20 mouse cellular contexts compared by ENCODE assay signal in the genomic region with DNA sequence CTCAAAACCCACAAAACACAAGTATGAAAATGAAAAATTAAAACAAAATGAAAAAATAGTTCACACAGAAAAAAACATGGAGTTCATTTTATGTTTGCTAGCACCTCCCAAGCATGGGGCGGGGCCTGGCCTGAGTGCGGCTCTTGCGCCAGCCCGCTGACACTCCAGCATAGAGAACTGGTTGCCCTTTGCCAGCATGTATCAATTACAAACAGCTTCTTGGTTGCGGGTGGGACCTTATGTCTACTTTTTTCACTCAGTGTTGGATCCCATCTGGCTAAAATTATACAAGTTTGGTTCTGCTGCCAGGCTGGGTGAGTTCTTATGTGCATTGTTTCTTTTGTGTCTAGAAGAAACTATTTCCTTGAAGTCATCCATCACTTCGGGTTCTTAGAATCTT. TPM values are rescaled to one million over a fixed set of nuclear protein-coding genes. Genes with fewer than 3 reads are reported as not detected.
A peak's percentile ranks its signal among the peaks of the same experiment; 100 is the strongest.
DNase-seq lines count a peak whose midpoint lies in the region; ATAC-seq and TF ChIP-seq lines count a peak whose summit lies in the region.
"Had no signal": no experiment of that assay in that cellular context is flagged by ENCODE, and none has a peak within 500 bp of the region (broad histone marks: within the 10 kb centered on the region; RNA-seq: fewer than 3 reads in every experiment).

No protein-coding gene starts in this region.

- no peak for TF ChIP-seq POLR2A in embryonic fibroblast, embryonic 13.5 days (IDR thresholded peaks at IDR 0.05; ENCODE audit: low read depth, low read length)

- peak overlapping the region; percentile 1; the same call in 1 of the 2 replicates for H3K27ac ChIP-seq in embryonic fibroblast, embryonic 13.5 days (ENCODE audit: insufficient read depth, low read length)
- no peak overlapping the region for H3K27ac ChIP-seq in midbrain, embryonic 13.5 days
- H3K27ac ChIP-seq: hindbrain, embryonic 10.5 days; limb, embryonic 10.5 days; lung, embryonic 15.5 days; midbrain, embryonic 10.5 days had no signal

- H3K27me3 ChIP-seq in midbrain, embryonic 13.5 days, result no peaks in the 10 kb centered on the region
- H3K27me3 ChIP-seq: lung, embryonic 15.5 days had no signal

- no peak overlapping the region for H3K9ac ChIP-seq in midbrain, embryonic 13.5 days (replicated peaks)
- H3K9ac ChIP-seq: lung, embryonic 15.5 days had no signal

- H3K36me3 ChIP-seq in midbrain, embryonic 13.5 days, result peaks cover 14% of the 10 kb centered on the region

- H3K9me3 ChIP-seq in midbrain, embryonic 13.5 days, result peaks cover 3% of the 10 kb centered on the region; the same call in 1 of the 2 replicates
- H3K9me3 ChIP-seq: hindbrain, embryonic 10.5 days; limb, embryonic 10.5 days; lung, embryonic 15.5 days; midbrain, embryonic 10.5 days had no signal

- no peak for TF ChIP-seq CTCF in embryonic fibroblast, embryonic 13.5 days (IDR thresholded peaks at IDR 0.05; ENCODE audit: borderline replicate concordance, insufficient read depth, low read length)

- no peaks in the 10 kb centered on the region; the same call in 1 of the 2 replicates for H3K4me1 ChIP-seq in embryonic fibroblast, embryonic 13.5 days (ENCODE audit: control insufficient read depth, insufficient read depth, low read length)
- peaks cover 16% of the 10 kb centered on the region for H3K4me1 ChIP-seq in midbrain, embryonic 13.5 days (replicated peaks)
- H3K4me1 ChIP-seq: limb, embryonic 10.5 days had no signal

- no peak overlapping the region for H3K4me3 ChIP-seq in embryonic fibroblast, embryonic 13.5 days (ENCODE audit: insufficient read depth, low read length)
- no peak overlapping the region for H3K4me3 ChIP-seq in midbrain, embryonic 13.5 days (replicated peaks)
- H3K4me3 ChIP-seq: erythroblast, embryonic 14.5 days; hindbrain, embryonic 10.5 days; limb, embryonic 10.5 days; lung, embryonic 15.5 days; midbrain, embryonic 10.5 days had no signal

- no peak overlapping the region for H3K4me2 ChIP-seq in midbrain, embryonic 13.5 days (replicated peaks)
- H3K4me2 ChIP-seq: liver, embryonic 11.5 days; lung, embryonic 15.5 days had no signal

- peak; percentile 35 for DNase-seq in adrenal gland, postnatal 14 days
- no peak for DNase-seq in adrenal gland, adult 18-20 months (ENCODE audit: low spot score in 2 of 2)
- DNase-seq in heart, adult 11 months, result peak; percentile 80
- no peak for DNase-seq in heart, adult 8-10 months (ENCODE audit: low spot score)
- DNase-seq in adipocyte (ENCODE audit: low spot score), result peak; percentile 32
- DNase-seq in kidney, adult 11 months, result no peak
- DNase-seq: adrenal gland, adult 8-10 months; kidney, adult 9 months; kidney, postnatal 4 days; right cerebral cortex, postnatal 25 days; thymus, postnatal 25 days had no signal

- 95% methylated on average over 6 of the region's 6 CpGs for WGBS in midbrain, embryonic 13.5 days

- no peak for ATAC-seq in midbrain, embryonic 13.5 days

RNA-seq across cellular contexts. Expression of a gene that starts 14.8 kb away (rescaled TPM):
- total RNA-seq in adrenal gland, postnatal 14 days (2021), result 57.7 and 62.5 TPM in 2 replicates
- 10 to 100 TPM; 47.2 to 53.6 TPM for total RNA-seq in adrenal gland, adult 18-20 months (2021)
- total RNA-seq in heart, adult 8-10 months (2022), result 10 to 100 TPM; 20.5 to 23.7 (median 21.6) TPM
- 50.5 and 54.4 TPM in 2 replicates for polyA plus RNA-seq in embryonic fibroblast, embryonic 13.5 days (2011; ENCODE audit: insufficient read length, low read depth, missing spikeins)
- polyA plus RNA-seq in midbrain, embryonic 13.5 days (2015; fragmentation: Nextera tagmentation; extraction: Ambion mirVana), result 79.8 and 82.7 TPM in 2 replicates
- total RNA-seq: MEL had no signal
- polyA plus RNA-seq: erythroblast, embryonic 14.5 days had no signal

Comparison
In these comparisons a context has a peak if more than half of its experiments do, and no peak if none do; other contexts are left out.
1. DNase-seq: peak in adrenal gland, postnatal 14 days (single experiment), heart, adult 11 months (single experiment) and adipocyte (single experiment); none in adrenal gland, adult 18-20 months (0 of 2), heart, adult 8-10 months (single experiment) and kidney, adult 11 months (single experiment).